Mouse (Mus musculus) E14TG2a.4 (cell line): ENCODE data around the gene Frmd4b.

ENCODE experiments used
- H3K27me3 ChIP-seq: 2 replicates; pipeline ENCODE4 v1.6.1; 2014; ENCODE audit warnings: low read length, control low read depth; ENCODE audit not compliant: insufficient read depth
- H3K36me3 ChIP-seq: 2 replicates; pipeline ENCODE4 v1.6.1; 2014; ENCODE audit warnings: low read length, control low read depth; ENCODE audit not compliant: insufficient read depth
- H3K4me1 ChIP-seq: replicated peaks from 2 replicates; pipeline ENCODE4 v1.6.1; 2014; ENCODE audit warnings: low read depth, low read length, control low read depth
- H3K4me3 ChIP-seq: replicated peaks from 2 replicates; pipeline ENCODE4 v1.5.1; 2014; ENCODE audit warnings: mild to moderate bottlenecking, low read length
- H3K9me3 ChIP-seq: 2 replicates; pipeline ENCODE4 v1.6.1; 2014; ENCODE audit warnings: low read length, control low read depth
- CTCF ChIP-seq: conservative IDR thresholded peaks from 2 replicates; pipeline ENCODE4 v1.5.1; 2014; ENCODE audit warnings: low read length
- NANOG ChIP-seq: IDR thresholded peaks from 2 replicates; pipeline ENCODE4 v1.6.1; 2014; ENCODE audit warnings: borderline replicate concordance, low read length, mixed read lengths
- POU5F1 ChIP-seq: IDR thresholded peaks from 2 replicates; pipeline ENCODE4 v1.6.1; 2014; ENCODE audit warnings: low read length, borderline replicate concordance

Frmd4b gene

GRCm38 (mm10) chr6:97311599-97312544, 305.5 kb downstream of the Frmd4b start:
- H3K4me1 ChIP-seq, result peaks cover 23% of the 10 kb centered on the region
- H3K4me3 ChIP-seq, result peak overlapping the region; percentile 71
- no peaks in the 10 kb centered on the region for H3K9me3 ChIP-seq
- peaks cover 18% of the 10 kb centered on the region for H3K27me3 ChIP-seq
- no peaks in the 10 kb centered on the region for H3K36me3 ChIP-seq
- TF ChIP-seq NANOG (no peak), CTCF (no peak), POU5F1 (no peak)

GRCm38 (mm10) chr6:97310901-97311331, 306.4 kb downstream of the Frmd4b start:
- H3K4me3 ChIP-seq, result no peak overlapping the region
- no peaks in the 10 kb centered on the region for H3K9me3 ChIP-seq
- peaks cover 29% of the 10 kb centered on the region for H3K4me1 ChIP-seq
- H3K27me3 ChIP-seq, result peaks cover 18% of the 10 kb centered on the region
- no peaks in the 10 kb centered on the region for H3K36me3 ChIP-seq
- TF ChIP-seq CTCF, result no peak
- no peak for TF ChIP-seq POU5F1
- TF ChIP-seq NANOG, result no peak

- Histone ChIP-seq H3K4me3 (no peak overlapping the region), H3K9me3 (no peaks in the 10 kb centered on the region), H3K36me3 (no peaks in the 10 kb centered on the region), H3K4me1 (peaks cover 29% of the 10 kb centered on the region), H3K27me3 (peaks cover 18% of the 10 kb centered on the region)
- no peak for TF ChIP-seq POU5F1
- no peak for TF ChIP-seq CTCF
- TF ChIP-seq NANOG, result no peak
Measured at GRCm38 (mm10) chr6:97309161-97309560, 308.2 kb downstream of the Frmd4b start.

GRCm38 (mm10) chr6:97308562-97308961, 308.8 kb downstream of the Frmd4b start:
- Histone ChIP-seq H3K4me1 (peaks cover 29% of the 10 kb centered on the region), H3K36me3 (no peaks in the 10 kb centered on the region), H3K9me3 (no peaks in the 10 kb centered on the region), H3K27me3 (peaks cover 15% of the 10 kb centered on the region), H3K4me3 (no peak overlapping the region)
- TF ChIP-seq POU5F1 (no peak), CTCF (no peak), NANOG (no peak)

- Histone ChIP-seq H3K4me3 (no peak overlapping the region), H3K36me3 (no peaks in the 10 kb centered on the region), H3K9me3 (no peaks in the 10 kb centered on the region), H3K4me1 (peaks cover 25% of the 10 kb centered on the region), H3K27me3 (peaks cover 11% of the 10 kb centered on the region; the same call in 1 of the 2 replicates)
- TF ChIP-seq POU5F1 (no peak), CTCF (no peak), NANOG (no peak)
Measured at GRCm38 (mm10) chr6:97307231-97307630, 310.1 kb downstream of the Frmd4b start.

- TF ChIP-seq POU5F1 (no peak), CTCF (no peak), NANOG (no peak)
- Histone ChIP-seq H3K9me3 (no peaks in the 10 kb centered on the region), H3K36me3 (no peaks in the 10 kb centered on the region), H3K4me1 (peaks cover 17% of the 10 kb centered on the region), H3K27me3 (peaks cover 6% of the 10 kb centered on the region; the same call in 1 of the 2 replicates), H3K4me3 (no peak overlapping the region)
Measured at GRCm38 (mm10) chr6:97306351-97306750, 311.0 kb downstream of the Frmd4b start.

GRCm38 (mm10) chr6:97305491-97305890, 311.9 kb downstream of the Frmd4b start:
- Histone ChIP-seq H3K4me3 (no peak overlapping the region), H3K27me3 (0 out of 2 replicates have a peak, but pooled peaks cover 3% of the 10 kb centered on the region), H3K4me1 (peaks cover 9% of the 10 kb centered on the region), H3K36me3 (no peaks in the 10 kb centered on the region), H3K9me3 (no peaks in the 10 kb centered on the region)
- TF ChIP-seq POU5F1 (no peak), NANOG (no peak), CTCF (no peak)

- no peak overlapping the region for H3K4me3 ChIP-seq
Measured at GRCm38 (mm10) chr6:97305010-97305409, 312.3 kb downstream of the Frmd4b start.

More at GRCm38 (mm10) chr6:97305010-97305409, 312.3 kb downstream of the Frmd4b start:
- Histone ChIP-seq H3K9me3 (no peaks in the 10 kb centered on the region), H3K4me1 (0 out of 2 replicates have a peak, but pooled peaks cover 6% of the 10 kb centered on the region), H3K36me3 (no peaks in the 10 kb centered on the region), H3K27me3 (0 out of 2 replicates have a peak, but pooled peaks cover 3% of the 10 kb centered on the region)
- no peak for TF ChIP-seq NANOG
- no peak for TF ChIP-seq CTCF
- no peak for TF ChIP-seq POU5F1
